Mouse (Mus musculus): Measurements from ENCODE around the gene Gm20388. TPM values are rescaled to one million over a fixed set of nuclear protein-coding genes. Genes with fewer than 3 reads are reported as not detected.

The Gm20388 gene
- polyA plus RNA-seq, 1 experiment = not detected

GRCm38 (mm10) chr8:121948321-121949145 is 2037.9 kb downstream of the Gm20388 start:
- H3K27ac ChIP-seq (ENCODE audit: insufficient read depth, low read depth, low read length) = no peak overlapping the region
- H3K4me3 ChIP-seq (ENCODE audit: insufficient read depth, low read depth, low read length) = peak overlapping the region; percentile 28; the same call in 1 of the 2 replicates
- TF ChIP-seq POLR2A (IDR thresholded peaks at IDR 0.05; ENCODE audit: insufficient read depth, low read depth, low read length) = no peak
- no peak for TF ChIP-seq CTCF (IDR thresholded peaks at IDR 0.05; ENCODE audit: insufficient read depth, low read depth, low read length)
- peaks cover 27% of the 10 kb centered on the region for H3K4me1 ChIP-seq (ENCODE audit: control insufficient read depth, insufficient read depth, low read length)
- 54% methylated on average over 19 of the region's 19 CpGs for WGBS

- Histone ChIP-seq H3K4me1 (ENCODE audit: control insufficient read depth, insufficient read depth, low read length) (peaks cover 27% of the 10 kb centered on the region), H3K27ac (ENCODE audit: insufficient read depth, low read depth, low read length) (peak within 1 kb of the TSS; percentile 100), H3K4me3 (ENCODE audit: insufficient read depth, low read depth, low read length) (peak within 1 kb of the TSS; percentile 56)
- TF ChIP-seq CTCF (IDR thresholded peaks at IDR 0.05; ENCODE audit: insufficient read depth, low read depth, low read length) (no peak), POLR2A (IDR thresholded peaks at IDR 0.05; ENCODE audit: insufficient read depth, low read depth, low read length) (no peak)
- WGBS = 45% methylated on average over 6 of the region's 6 CpGs
Observed at GRCm38 (mm10) chr8:121949222-121949800, 2038.7 kb downstream of the Gm20388 start, which contains the start of gene Banp. Banp (plus strand) TSS chr8:121949750.

- under 1% methylated on average over 66 of the region's 66 CpGs for WGBS
- peak overlapping the region; percentile 100 for H3K27ac ChIP-seq (ENCODE audit: insufficient read depth, low read depth, low read length)
- H3K4me3 ChIP-seq (ENCODE audit: insufficient read depth, low read depth, low read length) = peak overlapping the region; percentile 56
- H3K4me1 ChIP-seq (ENCODE audit: control insufficient read depth, insufficient read depth, low read length) = peaks cover 30% of the 10 kb centered on the region
- TF ChIP-seq POLR2A (IDR thresholded peaks at IDR 0.05; ENCODE audit: insufficient read depth, low read depth, low read length) (peak; percentile 48), CTCF (IDR thresholded peaks at IDR 0.05; ENCODE audit: insufficient read depth, low read depth, low read length) (no peak)
Observed at GRCm38 (mm10) chr8:121949941-121950748, 2039.5 kb downstream of the Gm20388 start.

DNA sequence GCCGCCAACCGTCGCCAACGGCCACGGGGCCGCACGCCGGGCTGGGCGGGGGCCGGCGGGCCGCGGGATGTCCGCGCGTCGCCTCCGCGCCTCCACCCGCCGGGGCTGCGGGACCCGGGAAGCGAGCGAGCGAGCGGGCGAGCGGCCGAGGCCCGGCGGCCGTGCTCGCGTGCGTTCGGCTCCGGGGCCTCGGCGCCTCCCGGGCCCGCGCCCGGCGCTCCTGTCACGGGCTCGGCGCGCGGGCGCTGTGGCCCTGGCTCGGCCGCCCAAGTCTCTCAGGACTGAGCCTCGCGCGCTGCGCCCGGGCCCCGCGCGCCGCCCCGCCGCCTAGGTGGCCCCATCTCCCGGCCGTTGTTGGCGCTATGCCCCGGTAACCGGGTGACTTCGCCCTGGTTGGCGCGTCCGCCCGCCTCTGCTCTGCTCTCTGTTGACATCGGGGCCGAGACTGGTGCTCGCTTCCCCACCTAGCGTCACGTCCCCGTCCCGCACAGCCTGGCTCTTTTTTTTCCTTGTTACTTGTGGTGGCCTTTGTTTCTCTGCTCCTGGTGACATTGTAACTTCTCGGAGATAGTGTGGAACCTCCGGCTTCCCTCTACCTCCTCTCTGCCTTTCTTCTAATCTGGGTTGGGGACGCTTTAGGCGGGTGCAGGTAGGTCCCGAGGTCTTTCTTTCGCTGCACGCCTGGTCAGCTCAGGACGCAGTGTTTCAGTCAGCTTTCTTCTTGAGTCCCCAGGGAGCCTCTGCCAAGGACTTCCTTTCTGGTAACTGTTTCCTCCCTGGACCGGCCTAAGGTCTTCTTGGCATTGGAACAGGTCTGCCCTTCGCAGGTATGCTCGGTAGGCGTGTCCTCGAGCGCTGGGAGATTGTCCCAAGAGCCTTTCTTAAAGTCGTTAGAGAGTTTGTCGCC is 2040.4 kb downstream of the Gm20388 start:
- H3K27ac ChIP-seq (ENCODE audit: insufficient read depth, low read depth, low read length) = peak overlapping the region; percentile 22
- 3% methylated on average over 97 of the region's 97 CpGs for WGBS
- H3K4me1 ChIP-seq (ENCODE audit: control insufficient read depth, insufficient read depth, low read length) = peaks cover 31% of the 10 kb centered on the region
- TF ChIP-seq CTCF (IDR thresholded peaks at IDR 0.05; ENCODE audit: insufficient read depth, low read depth, low read length) = no peak
- no peak for TF ChIP-seq POLR2A (IDR thresholded peaks at IDR 0.05; ENCODE audit: insufficient read depth, low read depth, low read length)
- peak overlapping the region; percentile 56 for H3K4me3 ChIP-seq (ENCODE audit: insufficient read depth, low read depth, low read length)

DNA sequence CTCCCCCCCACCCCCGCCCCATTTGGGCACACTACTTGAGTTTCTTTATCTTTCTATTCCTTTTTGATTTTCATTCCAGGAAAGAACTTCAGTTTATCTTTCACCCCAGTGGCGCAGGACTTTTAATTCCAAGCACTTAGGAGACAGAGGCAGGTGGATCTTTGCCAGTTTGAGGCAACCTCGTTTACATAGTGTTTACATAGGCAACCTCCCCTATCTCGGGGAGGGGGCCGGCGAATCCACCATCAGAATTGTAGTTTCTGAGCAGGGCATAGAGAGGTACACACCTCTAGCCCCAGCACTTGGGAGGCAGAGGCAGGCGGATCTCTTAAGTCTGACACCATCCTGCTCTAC is 2041.0 kb downstream of the Gm20388 start:
- Histone ChIP-seq H3K27ac (ENCODE audit: insufficient read depth, low read depth, low read length) (no peak overlapping the region), H3K4me3 (ENCODE audit: insufficient read depth, low read depth, low read length) (no peak overlapping the region), H3K4me1 (ENCODE audit: control insufficient read depth, insufficient read depth, low read length) (peaks cover 31% of the 10 kb centered on the region)
- TF ChIP-seq POLR2A (IDR thresholded peaks at IDR 0.05; ENCODE audit: insufficient read depth, low read depth, low read length) (no peak), CTCF (IDR thresholded peaks at IDR 0.05; ENCODE audit: insufficient read depth, low read depth, low read length) (no peak)
- WGBS = 21% methylated on average over 7 of the region's 7 CpGs

DNA sequence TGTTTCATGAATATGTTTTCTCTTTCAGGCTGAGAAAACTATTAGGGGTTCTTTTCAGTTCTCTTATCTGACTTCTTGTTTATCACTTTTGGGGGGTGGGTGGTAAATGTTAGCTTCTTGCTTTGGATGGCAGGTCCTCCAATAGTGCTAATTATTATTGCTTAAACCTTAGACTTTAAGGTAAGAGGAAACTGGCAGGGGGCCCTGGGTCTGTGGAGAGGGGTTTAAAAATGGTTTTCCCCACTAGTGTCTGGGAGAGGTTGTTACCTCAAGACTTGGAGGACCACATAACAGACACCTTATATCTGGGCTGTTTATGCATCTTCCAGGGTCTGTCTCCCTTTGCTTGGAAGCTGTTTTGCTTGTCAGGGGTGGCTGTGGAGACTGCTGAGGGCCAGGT is 2041.5 kb downstream of the Gm20388 start:
- Histone ChIP-seq H3K27ac (ENCODE audit: insufficient read depth, low read depth, low read length) (no peak overlapping the region), H3K4me1 (ENCODE audit: control insufficient read depth, insufficient read depth, low read length) (peaks cover 29% of the 10 kb centered on the region), H3K4me3 (ENCODE audit: insufficient read depth, low read depth, low read length) (no peak overlapping the region)
- TF ChIP-seq POLR2A (IDR thresholded peaks at IDR 0.05; ENCODE audit: insufficient read depth, low read depth, low read length) = no peak
- no peak for TF ChIP-seq CTCF (IDR thresholded peaks at IDR 0.05; ENCODE audit: insufficient read depth, low read depth, low read length)

DNA sequence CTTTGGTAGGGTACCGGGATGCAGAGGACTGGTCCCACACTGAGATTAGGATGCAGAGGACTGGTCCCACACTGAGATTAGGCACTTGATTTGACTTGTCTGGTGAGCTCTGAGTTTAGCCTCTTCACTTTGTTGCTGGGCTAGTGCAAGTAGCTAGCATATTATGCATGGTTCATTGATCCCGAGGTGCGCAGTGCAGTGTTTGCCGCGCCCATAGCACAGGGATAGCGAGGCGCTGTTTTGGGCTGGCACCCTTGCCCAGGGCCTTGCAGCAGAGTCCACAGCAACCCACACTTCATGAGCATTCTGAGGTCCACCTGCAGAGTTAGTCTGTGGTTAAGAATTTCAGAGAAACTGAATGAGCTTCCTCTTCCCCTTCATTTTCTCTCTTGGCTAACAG is 2042.2 kb downstream of the Gm20388 start:
- TF ChIP-seq CTCF (IDR thresholded peaks at IDR 0.05; ENCODE audit: insufficient read depth, low read depth, low read length) (no peak), POLR2A (IDR thresholded peaks at IDR 0.05; ENCODE audit: insufficient read depth, low read depth, low read length) (no peak)
- no peak overlapping the region for H3K27ac ChIP-seq (ENCODE audit: insufficient read depth, low read depth, low read length)
- H3K4me3 ChIP-seq (ENCODE audit: insufficient read depth, low read depth, low read length) = no peak overlapping the region
- peaks cover 22% of the 10 kb centered on the region for H3K4me1 ChIP-seq (ENCODE audit: control insufficient read depth, insufficient read depth, low read length)
- WGBS = 85% methylated on average over 7 of the region's 7 CpGs

Data from olfactory bulb, adult 2 months (tissue).